ENCODE assay signal across 15 mouse cellular contexts in the genomic region with DNA sequence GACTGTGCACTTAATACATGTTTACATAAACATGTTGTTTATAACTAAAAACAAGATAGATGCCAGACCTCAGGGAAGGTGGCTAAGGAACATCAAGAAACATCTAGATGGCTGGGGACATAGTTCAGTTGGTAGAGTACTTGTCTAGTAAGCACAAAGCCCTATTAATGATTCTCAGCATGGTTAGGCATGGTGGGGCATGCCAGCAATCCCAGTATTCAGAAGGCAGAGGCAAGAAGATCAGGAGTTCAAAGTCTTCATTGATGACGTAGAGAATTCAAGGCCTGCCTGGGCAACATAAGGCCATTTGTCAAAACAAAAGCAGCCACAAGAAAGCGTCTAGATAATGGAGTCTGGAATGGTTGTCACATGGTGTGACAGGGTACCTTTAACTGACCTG. TPM values are rescaled to one million over a fixed set of nuclear protein-coding genes. Genes with fewer than 3 reads are reported as not detected.
"Had no signal": no experiment of that assay in that cellular context is flagged by ENCODE, and none has a peak within 500 bp of the region (broad histone marks: within the 10 kb centered on the region; RNA-seq: fewer than 3 reads in every experiment).

No protein-coding gene starts in this region.

- H3K27me3 ChIP-seq: hindbrain, embryonic 15.5 days; limb, embryonic 15.5 days; midbrain, embryonic 12.5 days had no signal

- H3K4me2 ChIP-seq: hindbrain, embryonic 15.5 days; limb, embryonic 15.5 days; midbrain, embryonic 12.5 days had no signal

- H3K4me3 ChIP-seq: hindbrain, embryonic 15.5 days; limb, embryonic 15.5 days; midbrain, embryonic 12.5 days had no signal

- H3K4me1 ChIP-seq: hindbrain, embryonic 15.5 days; limb, embryonic 15.5 days; midbrain, embryonic 12.5 days had no signal

- ATAC-seq: midbrain, embryonic 16.5 days had no signal

- DNase-seq: lung, adult 18-20 months; right cerebral cortex, postnatal 25 days; thymus, postnatal 14 days had no signal

- H3K9ac ChIP-seq: hindbrain, embryonic 15.5 days; limb, embryonic 15.5 days; liver, embryonic 14.5 days; midbrain, embryonic 12.5 days had no signal

- H3K9me3 ChIP-seq: limb, embryonic 15.5 days; midbrain, embryonic 12.5 days had no signal

- H3K27ac ChIP-seq: hindbrain, embryonic 15.5 days; limb, embryonic 15.5 days; liver, embryonic 14.5 days; midbrain, embryonic 12.5 days; stomach, postnatal 0 days had no signal

RNA-seq across cellular contexts. Expression of a gene that starts 46.0 kb away (rescaled TPM):
- total RNA-seq: layer of hippocampus, postnatal 14 days; left cerebral cortex, postnatal 14 days; megakaryocyte-erythroid progenitor cell, adult 5-6 weeks had no signal
- polyA plus RNA-seq: hindbrain, embryonic 15.5 days; large intestine, adult 2 months; midbrain, embryonic 12.5 days; midbrain, embryonic 16.5 days; neural tube, embryonic 14.5 days; small intestine, adult 2 months had no signal
